Mouse (Mus musculus) intestine, postnatal 0 days (tissue): ENCODE measurements at regions not wholly inside any gene's neighbourhood (a gene's known extent, or its start where the extent isn't known, plus 50 kb on each side); places are given as distances from the start of the nearest gene placed in this dataset.

Experiments used
- ATAC-seq: fragments of 200-750 bp; cut with Nextera tagmentation; 2 replicates; pipeline ENCODE4 v1.8.0; 2017; ENCODE audit warnings: mild to moderate bottlenecking, moderate TSS enrichment, moderate library complexity
- H3K27ac ChIP-seq: fragments of 300-500 bp; sonication (generic); 2 replicates; pipeline ENCODE4 v1.5.1; 2014; ENCODE audit warnings: mild to moderate bottlenecking, low read depth, low read length, moderate library complexity
- H3K27me3 ChIP-seq: fragments of 300-500 bp; sonication (generic); replicated peaks from 2 replicates; pipeline ENCODE4 v1.6.1; 2014; ENCODE audit warnings: low read length, mixed read lengths; ENCODE audit not compliant: control insufficient read depth, insufficient read depth
- H3K36me3 ChIP-seq: fragments of 300-500 bp; sonication (generic); 2 replicates; pipeline ENCODE4 v1.6.1; 2014; ENCODE audit warnings: mild to moderate bottlenecking, moderate library complexity; ENCODE audit not compliant: control insufficient read depth, insufficient read depth
- H3K4me1 ChIP-seq: fragments of 300-500 bp; sonication (generic); replicated peaks from 2 replicates; pipeline ENCODE4 v1.6.1; 2014; ENCODE audit warnings: antibody characterized with exemption, low read length, mixed read lengths; ENCODE audit not compliant: control insufficient read depth, insufficient read depth
- H3K4me2 ChIP-seq: fragments of 300-500 bp; sonication (generic); replicated peaks from 2 replicates; pipeline ENCODE4 v1.6.1; 2014; ENCODE audit warnings: low read depth, mild to moderate bottlenecking, moderate library complexity
- H3K4me3 ChIP-seq: fragments of 300-500 bp; sonication (generic); 2 replicates; pipeline ENCODE4 v1.5.1; 2014; ENCODE audit warnings: low read depth, low read length
- H3K9ac ChIP-seq: fragments of 300-500 bp; sonication (generic); 2 replicates; pipeline ENCODE4 v1.6.1; 2014; ENCODE audit warnings: mild to moderate bottlenecking, low read depth, low read length
- H3K9me3 ChIP-seq: fragments of 300-500 bp; sonication (generic); 2 replicates; pipeline ENCODE4 v1.6.1; 2016; ENCODE audit warnings: mixed run types; ENCODE audit not compliant: control insufficient read depth
- CTCF ChIP-seq: sonication (generic); IDR thresholded peaks from 2 replicates; pipeline ENCODE4 v1.5.1; 2016; ENCODE audit warnings: low read depth, mild to moderate bottlenecking, control low read depth, antibody characterized with exemption, moderate library complexity
- WGBS: fragments of 180-500 bp; shearing (Covaris S2); extraction: QIAGEN DNeasy Blood & Tissue Kit; methylation state at CpG from one replicate; pipeline ENCODE4 v1.1.7; 2014; 5-methylcytosine and 5-hydroxymethylcytosine counted together

GRCm38 (mm10) chr12:9169008-9169407 lies 139.2 kb downstream of the Ttc32 start:
- H3K4me2 ChIP-seq, result no peak overlapping the region
- no peak overlapping the region for H3K27ac ChIP-seq
- WGBS, result 32% methylated on average over 3 of the region's 3 CpGs
- H3K27me3 ChIP-seq, result no peaks in the 10 kb centered on the region
- H3K9me3 ChIP-seq, result no peaks in the 10 kb centered on the region
- TF ChIP-seq CTCF, result no peak
- H3K4me1 ChIP-seq, result no peaks in the 10 kb centered on the region
- no peaks in the 10 kb centered on the region for H3K36me3 ChIP-seq
- no peak overlapping the region for H3K4me3 ChIP-seq
- ATAC-seq, result no peak
- no peak overlapping the region for H3K9ac ChIP-seq

- no peak overlapping the region for H3K27ac ChIP-seq
- no peak overlapping the region for H3K9ac ChIP-seq
- H3K4me3 ChIP-seq, result no peak overlapping the region
- ATAC-seq, result no peak
- H3K27me3 ChIP-seq, result no peaks in the 10 kb centered on the region
- no peaks in the 10 kb centered on the region for H3K36me3 ChIP-seq
- WGBS, result 19% methylated on average over 1 of the region's 1 CpGs
- H3K4me2 ChIP-seq, result no peak overlapping the region
- no peaks in the 10 kb centered on the region for H3K4me1 ChIP-seq
- no peak for TF ChIP-seq CTCF
- no peaks in the 10 kb centered on the region for H3K9me3 ChIP-seq
Measured at GRCm38 (mm10) chr12:9173680-9174079, 143.9 kb downstream of the Ttc32 start.

- Histone ChIP-seq H3K27me3 (no peaks in the 10 kb centered on the region), H3K4me1 (no peaks in the 10 kb centered on the region), H3K36me3 (no peaks in the 10 kb centered on the region), H3K4me3 (no peak overlapping the region), H3K4me2 (no peak overlapping the region), H3K9me3 (no peaks in the 10 kb centered on the region), H3K9ac (no peak overlapping the region), H3K27ac (no peak overlapping the region)
- TF ChIP-seq CTCF, result no peak
- ATAC-seq, result no peak
- 34% methylated on average over 9 of the region's 9 CpGs for WGBS
Measured at GRCm38 (mm10) chr12:9174327-9174726, 144.5 kb downstream of the Ttc32 start.

GRCm38 (mm10) chr12:9176198-9176597 lies 146.4 kb downstream of the Ttc32 start:
- Histone ChIP-seq H3K27ac (no peak overlapping the region), H3K36me3 (no peaks in the 10 kb centered on the region), H3K4me1 (no peaks in the 10 kb centered on the region), H3K27me3 (no peaks in the 10 kb centered on the region), H3K4me2 (no peak overlapping the region), H3K9me3 (no peaks in the 10 kb centered on the region), H3K9ac (no peak overlapping the region), H3K4me3 (no peak overlapping the region)
- WGBS, result 58% methylated on average over 2 of the region's 2 CpGs
- TF ChIP-seq CTCF, result no peak
- ATAC-seq, result no peak

GRCm38 (mm10) chr12:9178626-9179025 lies 148.8 kb downstream of the Ttc32 start:
- Histone ChIP-seq H3K27ac (no peak overlapping the region), H3K36me3 (no peaks in the 10 kb centered on the region), H3K9me3 (no peaks in the 10 kb centered on the region), H3K27me3 (no peaks in the 10 kb centered on the region), H3K4me1 (no peaks in the 10 kb centered on the region), H3K4me3 (no peak overlapping the region), H3K9ac (no peak overlapping the region), H3K4me2 (no peak overlapping the region)
- TF ChIP-seq CTCF, result no peak
- 58% methylated on average over 4 of the region's 4 CpGs for WGBS
- no peak for ATAC-seq

- Histone ChIP-seq H3K4me1 (no peaks in the 10 kb centered on the region), H3K4me2 (no peak overlapping the region), H3K36me3 (no peaks in the 10 kb centered on the region), H3K9me3 (no peaks in the 10 kb centered on the region), H3K9ac (no peak overlapping the region), H3K27me3 (no peaks in the 10 kb centered on the region), H3K27ac (no peak overlapping the region), H3K4me3 (no peak overlapping the region)
- 84% methylated on average over 4 of the region's 4 CpGs for WGBS
- no peak for TF ChIP-seq CTCF
- no peak for ATAC-seq
Measured at GRCm38 (mm10) chr12:9180677-9181076, 150.9 kb downstream of the Ttc32 start.

- Histone ChIP-seq H3K4me3 (no peak overlapping the region), H3K9me3 (no peaks in the 10 kb centered on the region), H3K27ac (no peak overlapping the region), H3K36me3 (no peaks in the 10 kb centered on the region), H3K27me3 (no peaks in the 10 kb centered on the region), H3K4me2 (no peak overlapping the region), H3K9ac (no peak overlapping the region), H3K4me1 (no peaks in the 10 kb centered on the region)
- TF ChIP-seq CTCF, result no peak
- 86% methylated on average over 5 of the region's 5 CpGs for WGBS
- no peak for ATAC-seq
Measured at GRCm38 (mm10) chr12:9191721-9192120, 161.9 kb downstream of the Ttc32 start.
